Mouse (Mus musculus) embryonic facial prominence, embryonic 14.5 days (tissue): ENCODE data around the gene Rtl10. TPM values are rescaled to one million over a fixed set of nuclear protein-coding genes. Genes with fewer than 3 reads are reported as not detected.

Experiments used
- ATAC-seq: fragments of 200-750 bp; cut with Nextera tagmentation; 2 replicates; pipeline ENCODE4 v1.8.0; 2017; ENCODE audit warnings: low read depth, moderate number of reproducible peaks, moderate TSS enrichment
- DNase-seq: peaks from one replicate; pipeline ENCODE4 v3.0.0-alpha.2; 2015; ENCODE audit warnings: low spot score
- H3K27ac ChIP-seq: fragments of 300-500 bp; sonication (generic); replicated peaks from 2 replicates; pipeline ENCODE4 v1.5.1; 2014; ENCODE audit warnings: low read depth, mild to moderate bottlenecking, low read length, moderate library complexity
- H3K27me3 ChIP-seq: fragments of 300-500 bp; sonication (generic); replicated peaks from 2 replicates; pipeline ENCODE4 v1.6.1; 2014; ENCODE audit warnings: low read length; ENCODE audit not compliant: control insufficient read depth, insufficient read depth
- H3K36me3 ChIP-seq: fragments of 300-500 bp; sonication (generic); 2 replicates; pipeline ENCODE4 v1.6.1; 2014; ENCODE audit warnings: low read length, mixed read lengths; ENCODE audit not compliant: control insufficient read depth, insufficient read depth
- H3K4me1 ChIP-seq: fragments of 300-500 bp; sonication (generic); 2 replicates; pipeline ENCODE4 v1.6.1; 2014; ENCODE audit warnings: antibody characterized with exemption, low read length; ENCODE audit not compliant: control insufficient read depth, insufficient read depth
- H3K4me2 ChIP-seq: fragments of 300-500 bp; sonication (generic); 2 replicates; pipeline ENCODE4 v1.6.1; 2014; ENCODE audit warnings: low read depth, mild to moderate bottlenecking, low read length, moderate library complexity, mixed read lengths
- H3K4me3 ChIP-seq: fragments of 300-500 bp; sonication (generic); 2 replicates; pipeline ENCODE4 v1.5.1; 2014; ENCODE audit warnings: low read depth, mild to moderate bottlenecking, low read length
- H3K9ac ChIP-seq: fragments of 300-500 bp; sonication (generic); 2 replicates; pipeline ENCODE4 v1.6.1; 2014; ENCODE audit warnings: low read depth, mild to moderate bottlenecking, low read length, moderate library complexity, mixed read lengths
- H3K9me3 ChIP-seq: fragments of 300-500 bp; sonication (generic); 2 replicates; pipeline ENCODE4 v1.6.1; 2016; ENCODE audit warnings: low read length; ENCODE audit not compliant: control insufficient read depth
- WGBS: fragments of 180-500 bp; shearing (Covaris S2); extraction: QIAGEN DNeasy Blood & Tissue Kit; methylation state at CpG from one replicate; pipeline ENCODE4 v1.1.7; 2014; 5-methylcytosine and 5-hydroxymethylcytosine counted together
- polyA plus RNA-seq: library from polyadenylated mRNA; unstranded; fragments of >200 nt; fragmentation: Nextera tagmentation; extraction: Ambion mirVana; gene quantifications from 2 replicates; pipeline ENCODE4 v1.2.1, GENCODE M21; 2014

Rtl10 gene
- polyA plus RNA-seq, 1 experiment from 2014 or later = 3.2 TPM

DNA sequence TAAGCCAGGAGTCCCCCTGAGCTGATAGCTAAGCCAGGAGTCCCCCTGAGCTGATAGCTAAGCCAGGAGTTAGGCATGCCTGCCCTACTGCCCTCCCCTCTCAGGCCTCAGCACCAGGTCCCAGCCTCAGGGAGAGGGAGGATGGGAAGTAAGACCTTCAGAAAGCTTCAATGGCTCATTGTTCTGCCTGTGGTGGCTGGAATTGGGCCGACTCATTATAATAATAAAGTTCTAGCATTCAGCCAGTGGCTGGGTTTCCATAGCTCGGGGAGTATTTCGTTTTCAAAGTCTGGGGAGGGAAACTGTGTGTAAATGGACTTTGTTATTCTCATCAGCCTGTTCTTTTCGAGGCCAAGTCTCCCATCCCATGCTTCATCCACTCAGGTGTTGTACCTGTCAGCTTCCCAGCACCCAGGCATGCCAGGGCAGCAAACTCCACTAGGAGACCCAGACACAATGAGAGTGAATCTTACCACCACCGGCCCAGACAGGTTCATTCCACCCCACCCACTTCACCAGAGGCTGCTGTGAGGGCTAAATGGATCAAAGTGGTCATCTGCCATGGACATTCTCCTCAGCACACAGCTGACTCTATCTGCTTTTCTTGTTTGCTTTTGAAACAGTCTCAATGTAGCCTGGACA, 13.8 kb upstream of the Rtl10 start:
- H3K27ac ChIP-seq = peak overlapping the region; percentile 25; the same call in 1 of the 2 replicates
- H3K4me2 ChIP-seq = no peak overlapping the region
- H3K4me1 ChIP-seq = no peaks in the 10 kb centered on the region; the same call in none of the 2 replicates
- DNase-seq = peak; percentile 50
- H3K9ac ChIP-seq = no peak overlapping the region
- 0 out of 2 replicates have a peak, but pooled peaks have one; percentile 55 for ATAC-seq
- no peaks in the 10 kb centered on the region for H3K9me3 ChIP-seq
- no peaks in the 10 kb centered on the region for H3K36me3 ChIP-seq
- no peak overlapping the region for H3K4me3 ChIP-seq
- 32% methylated on average over 5 of the region's 5 CpGs for WGBS
- no peaks in the 10 kb centered on the region for H3K27me3 ChIP-seq

DNA sequence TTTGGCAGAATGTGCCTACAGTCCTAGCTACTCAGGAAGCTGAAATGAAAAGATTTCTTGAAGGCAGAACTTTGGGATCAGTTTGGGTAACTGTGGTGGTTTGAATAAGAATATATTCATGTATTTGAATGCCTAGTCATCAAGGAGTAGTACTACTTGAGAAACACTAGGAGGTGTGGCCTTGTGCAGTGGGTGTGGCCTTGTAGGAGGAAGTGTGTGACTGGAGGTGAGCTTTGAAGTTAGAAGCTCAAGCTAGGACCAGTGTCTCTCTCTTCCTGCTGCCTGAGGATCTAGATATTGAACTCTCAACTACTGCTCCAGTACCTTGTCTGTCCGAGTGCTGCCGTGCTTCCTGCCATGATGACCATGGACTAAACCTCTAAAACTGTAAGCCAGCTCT, 12.6 kb upstream of the Rtl10 start:
- Histone ChIP-seq H3K36me3 (no peaks in the 10 kb centered on the region), H3K27ac (no peak overlapping the region), H3K4me1 (no peaks in the 10 kb centered on the region; the same call in none of the 2 replicates), H3K9ac (no peak overlapping the region), H3K27me3 (no peaks in the 10 kb centered on the region), H3K4me3 (no peak overlapping the region), H3K9me3 (no peaks in the 10 kb centered on the region), H3K4me2 (no peak overlapping the region)
- 91% methylated on average over 2 of the region's 2 CpGs for WGBS
- ATAC-seq (no peak), DNase-seq (no peak)

DNA sequence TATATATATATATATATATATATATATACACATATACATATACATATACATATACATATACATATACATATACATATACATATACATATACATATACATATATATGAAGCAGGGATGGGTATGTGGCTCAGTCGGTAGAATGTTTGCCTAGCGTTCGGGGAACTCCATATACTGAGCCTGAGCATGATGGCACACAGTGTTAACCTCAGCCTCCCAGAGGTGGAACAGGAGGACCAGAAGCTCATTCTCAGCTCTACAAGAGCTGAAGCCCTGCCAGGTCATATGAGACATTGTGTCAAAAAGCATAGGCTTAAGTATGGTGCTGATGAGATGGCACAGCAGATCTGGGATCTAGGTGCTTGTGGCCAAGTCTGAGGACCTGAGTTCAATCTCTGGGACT, 8.4 kb upstream of the Rtl10 start:
- Histone ChIP-seq H3K27me3 (no peaks in the 10 kb centered on the region), H3K4me1 (no peaks in the 10 kb centered on the region), H3K36me3 (no peaks in the 10 kb centered on the region), H3K4me3 (no peak overlapping the region), H3K9ac (no peak overlapping the region), H3K27ac (no peak overlapping the region), H3K9me3 (no peaks in the 10 kb centered on the region), H3K4me2 (no peak overlapping the region)
- ATAC-seq (no peak), DNase-seq (no peak)
- 96% methylated on average over 3 of the region's 3 CpGs for WGBS

DNA sequence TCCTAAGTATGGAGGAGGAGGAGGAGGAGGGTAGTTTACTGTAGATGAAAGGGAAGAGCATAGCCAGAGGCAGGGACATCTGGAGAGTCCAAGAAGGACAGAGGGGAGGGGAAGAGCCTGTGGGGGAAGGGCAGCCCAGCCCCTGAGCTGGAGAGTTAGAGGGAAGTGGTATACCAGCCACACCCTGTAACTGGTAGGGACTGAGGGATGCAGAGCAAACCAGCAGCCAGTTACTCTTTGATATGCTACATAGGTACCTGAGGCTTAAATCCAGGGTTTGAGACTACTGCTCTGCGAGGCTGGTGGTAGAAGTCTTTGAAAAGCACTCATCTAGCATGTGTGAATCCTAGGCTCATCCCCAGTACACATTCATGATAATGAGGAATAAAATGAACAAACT, 7.8 kb upstream of the Rtl10 start:
- Histone ChIP-seq H3K27me3 (no peaks in the 10 kb centered on the region), H3K4me2 (no peak overlapping the region), H3K36me3 (no peaks in the 10 kb centered on the region), H3K27ac (no peak overlapping the region), H3K9ac (no peak overlapping the region), H3K4me3 (no peak overlapping the region), H3K9me3 (no peaks in the 10 kb centered on the region), H3K4me1 (no peaks in the 10 kb centered on the region)
- 69% methylated on average over 1 of the region's 1 CpGs for WGBS
- ATAC-seq (no peak), DNase-seq (no peak)

DNA sequence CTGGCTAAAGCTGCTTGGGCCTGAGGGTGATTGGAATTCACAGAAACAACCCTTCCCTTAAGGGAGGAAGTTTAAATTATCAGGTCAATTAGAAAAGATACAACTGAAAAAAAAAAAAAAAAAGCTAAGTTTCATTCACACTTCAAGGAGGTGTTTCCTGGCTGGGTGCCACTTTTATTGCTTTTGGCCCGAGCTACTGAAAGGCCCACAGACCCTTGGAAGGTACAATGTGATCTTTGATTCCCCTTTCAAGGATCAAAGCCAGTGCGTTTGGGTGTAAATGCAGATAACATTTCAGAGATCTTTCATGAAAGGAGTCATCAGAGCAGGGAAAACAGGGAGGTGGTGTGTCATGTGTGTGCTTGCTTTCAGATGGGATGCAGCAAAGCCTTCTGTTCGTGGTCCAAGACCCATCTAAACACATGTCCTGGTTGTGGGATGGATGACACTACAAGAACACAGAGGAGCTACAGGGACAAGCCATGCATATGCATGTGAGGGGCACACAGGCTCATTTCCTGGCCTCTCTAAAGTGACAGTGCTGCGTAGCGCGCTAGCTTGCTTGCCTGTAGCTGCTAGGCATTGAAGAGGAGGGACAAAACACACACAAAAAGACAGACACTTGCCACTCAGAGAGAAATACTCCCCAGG, 711 bp upstream of the Rtl10 start:
- H3K4me1 ChIP-seq = peaks cover 12% of the 10 kb centered on the region
- peak; percentile 28 for DNase-seq
- peak; percentile 45 for ATAC-seq
- H3K27me3 ChIP-seq = no peaks in the 10 kb centered on the region
- peak overlapping the region; percentile 85 for H3K27ac ChIP-seq
- H3K9ac ChIP-seq = peak overlapping the region; percentile 88
- H3K9me3 ChIP-seq = no peaks in the 10 kb centered on the region
- H3K4me2 ChIP-seq = peak overlapping the region; percentile 88
- 10% methylated on average over 6 of the region's 6 CpGs for WGBS
- peaks cover 20% of the 10 kb centered on the region for H3K36me3 ChIP-seq
- H3K4me3 ChIP-seq = peak overlapping the region; percentile 83

DNA sequence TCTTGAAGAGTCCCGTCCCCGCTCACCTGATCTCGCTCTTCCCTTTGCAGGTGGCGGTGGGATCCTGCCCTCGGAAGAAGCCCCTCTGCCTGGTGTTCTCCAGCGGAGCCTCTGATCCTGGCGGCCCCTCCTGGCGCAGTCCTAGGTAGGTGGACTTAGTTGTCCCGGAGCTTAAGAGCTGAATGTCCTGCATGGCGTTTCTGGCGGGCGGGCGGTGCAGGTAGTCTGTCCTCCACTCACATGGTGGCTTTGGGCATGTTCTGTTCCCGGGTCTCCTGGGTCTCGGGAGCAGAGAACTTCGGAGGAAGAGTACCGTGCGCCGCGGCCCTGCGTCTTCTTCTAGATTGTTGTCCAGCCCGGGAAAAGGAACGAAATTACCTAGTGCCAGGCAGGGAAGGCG, 295 bp downstream of the Rtl10 start:
- peak overlapping the region; percentile 88 for H3K9ac ChIP-seq
- no peaks in the 10 kb centered on the region for H3K9me3 ChIP-seq
- ATAC-seq = no peak; the same call in 1 of the 2 replicates
- H3K27me3 ChIP-seq = no peaks in the 10 kb centered on the region
- peak overlapping the region; percentile 88 for H3K4me2 ChIP-seq
- peak overlapping the region; percentile 83 for H3K4me3 ChIP-seq
- DNase-seq = no peak
- H3K4me1 ChIP-seq = peaks cover 12% of the 10 kb centered on the region
- under 1% methylated on average over 16 of the region's 24 CpGs for WGBS
- H3K27ac ChIP-seq = peak overlapping the region; percentile 85
- H3K36me3 ChIP-seq = peaks cover 27% of the 10 kb centered on the region

DNA sequence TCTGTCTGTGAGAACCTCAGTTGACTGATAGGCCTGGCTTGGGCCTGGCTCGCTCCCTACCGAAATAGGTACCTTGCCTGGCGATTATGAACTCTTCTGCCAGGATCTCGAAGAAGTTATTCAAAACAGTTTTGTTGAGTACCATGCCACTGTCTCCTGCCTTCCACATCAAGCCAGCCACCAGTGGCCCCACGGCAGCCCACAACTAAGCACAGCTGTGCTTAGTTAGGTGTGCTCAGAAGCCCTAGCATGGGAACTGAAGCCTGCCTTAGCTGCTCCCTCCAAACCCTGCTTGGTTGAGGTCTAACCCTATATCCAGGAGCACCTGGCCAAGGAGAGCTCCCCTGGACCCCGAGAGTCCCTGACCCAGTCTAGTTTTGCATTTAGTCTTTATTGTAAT, 2.8 kb downstream of the Rtl10 start:
- Histone ChIP-seq H3K27ac (no peak overlapping the region), H3K4me2 (no peak overlapping the region), H3K36me3 (peaks cover 27% of the 10 kb centered on the region), H3K4me3 (no peak overlapping the region), H3K27me3 (no peaks in the 10 kb centered on the region), H3K9ac (no peak overlapping the region), H3K9me3 (no peaks in the 10 kb centered on the region), H3K4me1 (peaks cover 12% of the 10 kb centered on the region)
- WGBS = 88% methylated on average over 6 of the region's 6 CpGs
- DNase-seq (no peak), ATAC-seq (no peak)

DNA sequence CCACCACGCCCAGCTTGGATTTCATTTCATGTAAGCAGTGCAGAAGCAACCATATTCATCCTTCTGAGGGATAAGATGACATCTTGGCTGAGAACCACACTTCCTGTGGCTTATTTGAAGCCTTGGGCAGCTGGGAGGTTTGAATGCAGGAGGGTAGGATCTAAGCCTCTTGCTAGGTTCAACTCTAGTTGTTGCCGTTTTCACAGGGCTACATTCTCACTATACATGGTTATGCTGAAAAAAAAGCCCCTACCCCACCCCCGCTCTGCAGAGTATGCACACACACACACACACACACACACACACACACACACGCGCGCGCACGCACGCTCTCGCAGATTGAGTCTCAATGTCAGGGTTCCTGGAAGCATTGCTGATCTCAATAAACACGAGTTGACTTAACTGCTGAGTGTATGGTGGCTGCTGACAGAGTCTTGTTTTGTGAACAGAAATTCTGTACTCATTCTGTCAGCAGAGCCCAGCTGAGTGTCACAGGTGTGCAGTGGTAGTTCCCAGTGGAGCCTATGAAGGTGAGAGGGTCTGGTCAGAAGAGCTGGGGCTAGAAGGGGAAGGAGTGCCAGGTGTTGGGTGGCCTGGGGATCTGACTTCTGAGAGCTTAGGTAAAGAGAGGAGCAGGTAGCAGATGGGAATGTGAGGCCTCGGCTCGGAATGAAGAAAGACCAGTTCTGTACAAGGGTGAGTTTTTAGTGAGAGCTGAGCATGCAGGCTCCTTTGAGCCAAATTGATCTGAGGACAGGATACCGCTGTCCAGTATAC, 5.1 kb downstream of the Rtl10 start:
- ATAC-seq = no peak
- Histone ChIP-seq H3K27me3 (no peaks in the 10 kb centered on the region), H3K27ac (no peak overlapping the region), H3K4me3 (no peak overlapping the region), H3K4me1 (peaks cover 12% of the 10 kb centered on the region), H3K9ac (no peak overlapping the region), H3K4me2 (no peak overlapping the region), H3K9me3 (no peaks in the 10 kb centered on the region), H3K36me3 (peaks cover 27% of the 10 kb centered on the region)
- WGBS = 82% methylated on average over 14 of the region's 14 CpGs
- DNase-seq = no peak
